Mouse (Mus musculus) megakaryocyte, embryonic 14.5 days (primary cell): ENCODE results near the gene Gm614. TPM values are rescaled to one million over a fixed set of nuclear protein-coding genes. Genes with fewer than 3 reads are reported as not detected.

Source experiments
- H3K27me3 ChIP-seq: replicated peaks from 2 replicates; pipeline ENCODE3; 2012; ENCODE audit warnings: inconsistent platforms
- H3K36me3 ChIP-seq: replicated peaks from 2 replicates; pipeline ENCODE3; 2012; ENCODE audit warnings: low read length, inconsistent platforms, mixed read lengths
- H3K4me1 ChIP-seq: 2 replicates; pipeline ENCODE4 v1.6.1; 2012; ENCODE audit warnings: inconsistent platforms
- H3K4me3 ChIP-seq: replicated peaks from 2 replicates; pipeline ENCODE3; 2012; ENCODE audit warnings: moderate library complexity, mild to moderate bottlenecking, inconsistent platforms
- H3K9me3 ChIP-seq: 2 replicates; pipeline ENCODE4 v1.6.1; 2012; ENCODE audit warnings: inconsistent platforms
- FLI1 ChIP-seq: IDR thresholded peaks from 2 replicates; pipeline ENCODE4 v1.6.1; 2012; ENCODE audit warnings: low read length, inconsistent platforms, mixed read lengths
- GATA1 ChIP-seq: IDR thresholded peaks from 3 replicates; pipeline ENCODE4 v1.6.1; 2012; ENCODE audit warnings: mixed read lengths, low read length, inconsistent platforms, borderline replicate concordance
- polyA plus RNA-seq: library from polyadenylated mRNA; stranded (reverse); fragments of >175 nt; gene quantifications from 2 replicates; pipeline ENCODE4 v1.2.3, GENCODE M21; 2012; ENCODE audit warnings: low replicate concordance; ENCODE audit not compliant: insufficient read depth

Gm614 gene
- polyA plus RNA-seq, 1 experiment: not detected

- Histone ChIP-seq H3K36me3 (peaks cover 42% of the 10 kb centered on the region), H3K9me3 (peaks cover 2% of the 10 kb centered on the region; the same call in 1 of the 2 replicates), H3K4me1 (peaks cover 24% of the 10 kb centered on the region), H3K4me3 (peak overlapping the region; percentile 33), H3K27me3 (peaks cover 35% of the 10 kb centered on the region)
- TF ChIP-seq GATA1 (no peak), FLI1 (no peak)
Observed at GRCm38 (mm10) chrX:101260441-101261325, 3.1 kb downstream of the Gm614 start.

GRCm38 (mm10) chrX:101256603-101257002 is 7.2 kb downstream of the Gm614 start:
- H3K27me3 ChIP-seq: peaks cover 30% of the 10 kb centered on the region
- peaks cover 16% of the 10 kb centered on the region for H3K4me1 ChIP-seq
- H3K4me3 ChIP-seq: no peak overlapping the region
- no peak for TF ChIP-seq GATA1
- TF ChIP-seq FLI1: no peak
- H3K9me3 ChIP-seq: peaks cover 21% of the 10 kb centered on the region
- peaks cover 23% of the 10 kb centered on the region for H3K36me3 ChIP-seq

- Histone ChIP-seq H3K9me3 (peaks cover 21% of the 10 kb centered on the region), H3K27me3 (peaks cover 28% of the 10 kb centered on the region), H3K36me3 (peaks cover 23% of the 10 kb centered on the region), H3K4me1 (peaks cover 4% of the 10 kb centered on the region; the same call in 1 of the 2 replicates), H3K4me3 (peak overlapping the region; percentile 94)
- no peak for TF ChIP-seq FLI1
Observed at GRCm38 (mm10) chrX:101254740-101255139, 9.1 kb downstream of the Gm614 start.

GRCm38 (mm10) chrX:101253952-101254729 is 9.7 kb downstream of the Gm614 start, which contains the start of gene Foxo4:
Gene Foxo4 (plus strand): TSS chrX:101254528.
- H3K4me1 ChIP-seq: peaks cover 4% of the 10 kb centered on the region; the same call in 1 of the 2 replicates
- peaks cover 17% of the 10 kb centered on the region for H3K36me3 ChIP-seq
- peak within 1 kb of the TSS; percentile 94 for H3K4me3 ChIP-seq
- peaks cover 21% of the 10 kb centered on the region for H3K9me3 ChIP-seq
- no peak for TF ChIP-seq GATA1
- TF ChIP-seq FLI1: no peak
- H3K27me3 ChIP-seq: peaks cover 31% of the 10 kb centered on the region

GRCm38 (mm10) chrX:101245011-101245410 is 18.8 kb downstream of the Gm614 start:
- Histone ChIP-seq H3K36me3 (no peaks in the 10 kb centered on the region), H3K9me3 (no peaks in the 10 kb centered on the region), H3K4me1 (no peaks in the 10 kb centered on the region), H3K27me3 (peaks cover 26% of the 10 kb centered on the region), H3K4me3 (no peak overlapping the region)
- no peak for TF ChIP-seq FLI1

GRCm38 (mm10) chrX:101222796-101223162 is 41.0 kb downstream of the Gm614 start:
- no peaks in the 10 kb centered on the region for H3K4me1 ChIP-seq
- peaks cover 9% of the 10 kb centered on the region for H3K27me3 ChIP-seq
- peaks cover 5% of the 10 kb centered on the region for H3K36me3 ChIP-seq
- no peak for TF ChIP-seq GATA1
- TF ChIP-seq FLI1: no peak
- H3K9me3 ChIP-seq: no peaks in the 10 kb centered on the region
- H3K4me3 ChIP-seq: peak overlapping the region; percentile 94

GRCm38 (mm10) chrX:101221834-101222795 is 41.7 kb downstream of the Gm614 start, which contains the start of gene Snx12:
Gene Snx12 (minus strand): TSS chrX:101222563.
- Histone ChIP-seq H3K4me3 (peak within 1 kb of the TSS; percentile 94), H3K9me3 (no peaks in the 10 kb centered on the region), H3K27me3 (peaks cover 8% of the 10 kb centered on the region), H3K36me3 (peaks cover 5% of the 10 kb centered on the region), H3K4me1 (no peaks in the 10 kb centered on the region)
- TF ChIP-seq FLI1 (no peak), GATA1 (no peak)

Other genes with a start within 250 kb of the Gm614 start
- gene Tex11, start 204.3 kb downstream of the Gm614 start, polyA plus RNA-seq: not detected in 2 replicates
- 0.11 TPM in 1 of 2 replicates, not detected in the other for gene Slc7a3, start 178.0 kb downstream of the Gm614 start, polyA plus RNA-seq
- gene Snx12, start 41.4 kb downstream of the Gm614 start, polyA plus RNA-seq: 11.0 and 17.3 TPM in 2 replicates
- gene Foxo4, start 9.5 kb downstream of the Gm614 start, polyA plus RNA-seq: 4.0 and 6.7 TPM in 2 replicates
- 11.0 and 35.1 TPM in 2 replicates for gene Il2rg, start 4.3 kb upstream of the Gm614 start, polyA plus RNA-seq
- 0.11 TPM in 1 of 2 replicates, not detected in the other for gene Gm20489, start 5.0 kb upstream of the Gm614 start, polyA plus RNA-seq
- 38.3 and 44.1 TPM in 2 replicates for gene Med12, start 10.0 kb upstream of the Gm614 start, polyA plus RNA-seq
- gene Nlgn3, start 35.2 kb upstream of the Gm614 start, polyA plus RNA-seq: 0.22 TPM in 1 of 2 replicates, not detected in the other
- gene Gjb1, start 112.4 kb upstream of the Gm614 start, polyA plus RNA-seq: not detected in 2 replicates
- gene Zmym3, start 156.9 kb upstream of the Gm614 start, polyA plus RNA-seq: 10.9 and 14.1 TPM in 2 replicates
- gene Nono, start 165.3 kb upstream of the Gm614 start, polyA plus RNA-seq: 3.5 and 24.5 TPM in 2 replicates
- gene Itgb1bp2, start 185.1 kb upstream of the Gm614 start, polyA plus RNA-seq: not detected in 2 replicates